Mouse (Mus musculus): ENCODE results near the gene Bloc1s5. TPM values are rescaled to one million over a fixed set of nuclear protein-coding genes. Genes with fewer than 3 reads are reported as not detected.
"Not testable (repeated sequence)": the region's sequence is repeated elsewhere in the genome, so short reads cannot be mapped to it uniquely, and the experiment has no call there.

Bloc1s5 gene
- total RNA-seq (2021) = 10 to 100 TPM in 1 of 2 experiments, 1 to 10 TPM in 1; 9.4 to 13.2 TPM

DNA sequence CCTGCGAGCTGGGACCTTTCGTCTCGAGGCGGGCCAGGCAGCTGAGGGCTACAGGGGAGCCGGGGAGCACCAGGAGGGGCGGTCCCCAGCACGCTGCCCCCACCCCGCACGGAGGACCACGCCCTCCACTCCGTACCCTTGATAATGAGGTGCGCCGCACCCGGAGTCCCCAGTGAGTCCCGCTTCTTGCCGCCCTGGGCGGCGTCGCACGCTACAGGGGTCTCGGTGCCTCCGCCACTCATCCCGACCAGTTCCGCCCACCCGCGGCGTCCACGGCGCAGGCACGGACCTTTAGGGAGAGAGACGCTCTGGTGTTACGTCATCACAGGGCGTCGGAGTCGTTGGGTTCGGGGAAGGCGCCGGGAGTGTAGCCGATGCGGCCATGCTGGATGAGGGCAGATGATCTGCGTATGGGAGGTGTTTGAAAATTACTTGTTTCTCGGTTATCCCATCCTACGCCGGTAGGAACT is at the start of gene Bloc1s5:
TSS of gene Bloc1s5 (minus strand) at position 310 of the 470 bp plus-strand sequence.
- DNase-seq (ENCODE audit: extremely low spot score in 1 of 2, low spot score in 2 of 2) = peak; percentile 94 to 98
- intact Hi-C loops (cut with DNase I) = no loop called here

DNA sequence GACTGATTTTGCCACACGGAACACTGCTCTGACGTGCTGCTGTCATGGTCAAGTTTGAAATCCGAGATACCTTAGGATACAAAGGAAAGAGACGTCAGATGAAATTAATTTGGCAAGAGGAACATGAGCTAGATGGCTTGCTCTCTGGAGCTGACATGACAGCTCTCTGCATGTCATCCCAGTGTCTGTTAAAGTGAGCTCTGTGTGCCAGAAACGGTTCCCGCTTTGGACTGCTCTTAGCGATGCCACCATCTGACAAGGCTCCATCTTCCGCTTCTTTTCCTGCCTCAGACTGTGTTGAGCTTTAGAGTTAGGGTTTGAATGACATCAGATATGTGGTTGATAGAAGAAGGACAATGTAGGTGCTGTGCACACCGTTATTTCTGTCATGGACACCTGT is 37.4 kb upstream of the Bloc1s5 start:
- DNase-seq (ENCODE audit: extremely low spot score in 1 of 2, low spot score in 2 of 2) = no peak
- intact Hi-C loops (cut with DNase I) = no loop called here

DNA sequence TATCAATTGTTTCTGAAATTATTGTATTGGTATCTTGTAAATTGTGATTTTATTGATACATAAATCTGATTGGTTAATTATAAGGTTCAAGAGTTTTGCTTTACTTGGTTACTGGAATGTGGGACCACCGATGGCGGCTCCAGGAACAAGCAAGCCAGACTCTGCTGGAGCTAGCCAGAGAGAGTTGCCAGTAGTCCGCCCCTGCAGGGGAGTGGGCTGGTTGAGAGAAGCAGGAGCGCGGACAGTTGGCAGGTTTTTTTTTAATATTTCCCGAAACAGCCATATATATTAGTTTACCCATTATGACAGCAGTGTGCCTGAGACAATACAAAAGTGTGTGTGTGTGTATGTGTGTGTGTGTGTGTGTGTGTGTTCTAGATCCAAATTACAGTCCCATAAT is 36.5 kb upstream of the Bloc1s5 start:
- intact Hi-C loops (cut with DNase I); DNase-seq (ENCODE audit: extremely low spot score in 1 of 2, low spot score in 2 of 2): not testable (repeated sequence)

DNA sequence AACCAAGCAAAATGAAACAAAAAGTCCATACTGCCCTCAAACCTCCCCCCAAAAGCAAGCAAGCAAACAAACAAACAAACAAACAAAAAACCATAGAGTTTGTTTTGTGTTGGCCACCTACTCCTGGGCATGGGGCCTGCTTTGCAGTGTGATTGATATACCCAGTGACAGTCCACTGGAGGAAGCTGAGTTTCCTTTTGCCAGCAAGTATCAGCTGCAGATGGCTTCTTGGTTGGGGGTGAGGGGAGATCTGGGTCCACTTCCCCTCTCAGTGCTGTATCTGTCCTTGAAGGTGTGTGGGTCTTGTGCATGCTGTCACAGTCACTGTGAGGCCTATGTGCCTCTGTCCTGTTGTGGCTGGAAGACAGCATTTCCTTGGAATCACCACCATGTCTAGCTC is 35.1 kb upstream of the Bloc1s5 start:
- intact Hi-C loops (cut with DNase I) = no loop called here
- no peak for DNase-seq (ENCODE audit: extremely low spot score in 1 of 2, low spot score in 2 of 2)

DNA sequence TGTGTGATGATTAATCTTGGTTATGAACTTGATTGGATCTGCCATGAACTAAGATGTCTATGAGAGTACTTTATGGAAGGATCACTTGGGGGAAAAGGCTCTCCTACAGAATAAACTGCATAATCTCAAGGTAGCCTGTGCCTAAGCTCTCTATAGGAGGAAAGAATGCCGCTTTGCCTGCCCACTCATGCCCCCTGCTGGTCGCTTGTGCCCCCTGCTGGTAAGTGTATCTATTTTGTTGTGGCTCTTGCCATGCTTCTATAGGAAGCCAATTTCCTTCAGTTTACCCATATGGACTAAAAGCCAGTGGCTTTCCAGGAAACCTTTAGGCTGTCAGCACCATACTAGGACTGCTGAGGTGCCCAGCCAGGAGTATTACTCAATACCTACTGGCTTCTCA is 33.6 kb upstream of the Bloc1s5 start:
- intact Hi-C loops (cut with DNase I) = no loop called here
- no peak for DNase-seq (ENCODE audit: extremely low spot score in 1 of 2, low spot score in 2 of 2)

DNA sequence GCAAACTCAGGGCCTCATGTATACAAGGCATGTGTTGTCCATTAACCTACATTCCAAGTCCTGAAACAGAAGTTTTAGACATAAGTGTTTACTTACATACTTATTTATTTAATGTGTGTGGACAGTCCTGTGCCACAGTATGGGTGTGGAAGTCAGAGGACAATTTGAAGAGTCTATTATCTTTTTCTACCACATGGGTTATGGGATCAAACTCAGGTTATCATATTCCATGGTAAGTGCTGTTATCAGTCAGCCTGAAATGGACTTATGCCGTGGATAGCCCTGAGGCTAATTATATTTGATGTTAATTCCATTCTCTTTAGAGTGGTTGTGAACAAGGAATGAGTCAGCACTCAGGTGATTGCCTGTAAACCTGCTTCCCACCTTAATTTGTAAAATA is 29.8 kb upstream of the Bloc1s5 start:
- DNase-seq (ENCODE audit: extremely low spot score in 1 of 2, low spot score in 2 of 2) = no peak
- intact Hi-C loops (cut with DNase I) = no loop called here

DNA sequence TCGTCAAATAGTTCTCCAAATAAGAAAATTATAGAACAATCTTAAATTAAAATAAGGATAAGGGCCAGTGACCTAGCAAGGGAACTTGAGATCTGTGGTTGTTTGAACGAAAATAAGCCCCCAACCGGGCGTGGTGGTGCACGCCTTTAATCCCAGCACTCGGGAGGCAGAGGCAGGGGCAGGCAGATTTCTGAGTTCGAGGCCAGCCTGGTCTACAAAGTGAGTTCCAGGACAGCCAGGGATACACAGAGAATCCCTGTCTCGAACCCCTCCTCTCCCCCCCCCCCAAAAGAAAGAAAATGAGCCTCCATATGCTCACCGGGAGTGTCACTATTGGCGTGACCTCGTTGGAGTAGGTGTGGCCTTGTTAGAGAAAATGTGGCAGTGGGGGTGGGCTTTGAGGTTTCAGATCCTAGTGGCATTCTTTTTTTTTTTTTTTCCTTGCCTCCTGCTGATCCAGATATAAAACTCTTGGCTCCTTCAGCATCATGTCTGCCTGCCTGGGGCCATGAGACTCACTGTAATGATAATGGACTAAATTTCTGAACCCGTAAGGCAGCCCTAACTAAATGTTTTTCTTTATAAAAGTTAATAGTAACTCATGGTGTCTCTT is 24.7 kb upstream of the Bloc1s5 start:
- intact Hi-C loops (cut with DNase I) = no loop called here
- DNase-seq (ENCODE audit: extremely low spot score in 1 of 2, low spot score in 2 of 2) = no peak

DNA sequence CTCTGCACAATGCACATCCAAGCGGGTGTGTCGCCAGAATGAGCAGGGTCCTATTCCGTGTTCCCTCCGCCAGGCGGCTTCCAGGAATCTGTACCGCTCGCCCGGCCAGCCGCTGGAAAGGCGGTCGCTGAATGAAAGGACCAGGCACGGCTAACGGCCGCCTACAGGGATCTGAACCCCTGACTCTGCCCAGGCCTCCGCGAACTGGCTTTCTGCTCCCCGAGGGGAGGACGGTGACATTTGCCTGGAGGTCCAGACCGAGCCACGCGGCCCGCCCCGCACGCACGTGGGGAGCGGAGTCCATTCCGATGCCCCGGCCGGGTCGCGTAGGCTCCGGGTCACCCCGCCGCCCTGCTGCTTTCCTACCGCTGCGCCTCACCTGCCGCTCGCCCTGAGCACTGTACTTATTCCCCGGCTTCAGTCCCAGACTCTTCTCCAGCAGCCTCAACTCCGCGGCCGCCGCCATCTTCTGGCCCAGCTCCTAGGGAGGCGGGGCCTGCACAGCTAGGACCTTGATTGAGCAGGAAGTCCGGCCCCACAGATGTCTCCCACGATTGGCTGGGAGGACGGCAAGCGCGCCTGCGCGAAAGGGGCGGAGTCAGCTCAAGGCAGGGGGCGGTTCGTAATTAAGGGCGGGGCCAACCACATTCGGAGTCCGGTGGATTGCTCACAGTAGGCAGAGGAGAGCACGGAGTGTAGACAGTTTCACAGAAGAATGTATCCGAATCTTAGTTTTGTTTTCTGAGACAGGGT is 23.8 kb upstream of the Bloc1s5 start, which contains the start of gene Eef1e1:
TSS of gene Eef1e1 (minus strand) at position 531 of the 753 bp plus-strand sequence.
- intact Hi-C loops (cut with DNase I) = no loop called here
- DNase-seq (ENCODE audit: extremely low spot score in 1 of 2, low spot score in 2 of 2) = peak; percentile 92 to 96

DNA sequence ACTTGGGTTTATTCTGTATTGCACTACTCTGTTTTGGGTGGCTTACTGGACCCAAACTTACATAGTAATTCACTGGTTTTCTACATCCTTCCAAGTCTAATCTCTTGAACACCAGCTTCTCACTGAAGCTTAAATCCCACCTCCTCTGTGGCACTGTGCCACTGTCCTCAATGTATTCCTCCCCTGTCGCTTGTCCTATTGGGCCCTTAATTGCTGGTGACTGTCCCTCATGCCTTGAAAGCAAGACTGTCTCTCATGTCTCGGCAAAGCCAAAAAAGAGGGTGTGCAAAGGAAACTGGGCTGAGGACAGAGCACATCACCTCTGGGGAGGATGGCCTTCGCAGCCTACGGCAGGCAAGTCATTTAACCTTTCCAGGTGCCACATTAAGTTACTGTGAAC is 23.0 kb upstream of the Bloc1s5 start:
- DNase-seq (ENCODE audit: extremely low spot score in 1 of 2, low spot score in 2 of 2) = no peak
- intact Hi-C loops (cut with DNase I) = no loop called here

DNA sequence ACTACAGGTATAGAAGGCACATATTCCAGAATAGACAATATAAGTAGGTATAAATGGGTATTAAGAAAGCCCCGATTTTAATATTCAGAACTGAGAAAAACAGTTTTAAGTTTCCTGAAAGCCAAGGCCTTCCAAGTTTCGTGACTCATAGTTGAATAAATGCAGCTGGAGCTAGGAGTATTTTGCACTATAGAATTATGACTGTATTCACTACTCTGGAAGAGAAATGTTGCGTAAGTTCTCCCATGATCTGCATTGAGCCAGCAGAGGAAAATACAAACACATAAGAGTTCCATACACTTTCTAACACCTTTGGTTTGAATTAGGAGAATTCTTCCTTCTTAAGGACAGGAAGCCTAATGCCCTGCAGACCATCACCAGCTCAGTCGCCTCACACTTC is 15.4 kb upstream of the Bloc1s5 start:
- intact Hi-C loops (cut with DNase I) = no loop called here

DNA sequence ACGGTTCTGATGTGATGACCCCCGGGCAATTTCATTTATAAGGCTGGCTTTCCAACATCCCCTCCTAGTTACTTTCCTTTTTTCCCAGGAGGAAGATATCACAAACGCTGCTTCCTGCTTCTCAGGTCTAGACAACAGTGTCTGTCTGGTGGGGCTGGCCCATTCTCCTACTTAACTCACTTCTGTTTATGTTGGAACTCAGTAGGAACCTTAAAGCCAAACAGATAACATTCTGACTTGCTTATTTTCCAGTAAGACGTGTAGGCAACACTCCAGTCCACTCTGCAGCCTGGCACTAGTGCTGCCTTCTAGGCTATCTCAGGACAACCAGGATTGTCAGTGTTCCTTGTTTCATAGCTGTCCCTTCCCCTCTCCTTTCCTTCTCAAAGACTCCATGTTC is 14.2 kb upstream of the Bloc1s5 start:
- no peak for DNase-seq (ENCODE audit: extremely low spot score in 1 of 2, low spot score in 2 of 2)
- intact Hi-C loops (cut with DNase I) = no loop called here

More for the DNA sequence above, 15.4 kb upstream of the Bloc1s5 start:
- DNase-seq (ENCODE audit: extremely low spot score in 1 of 2, low spot score in 2 of 2) = no peak

DNA sequence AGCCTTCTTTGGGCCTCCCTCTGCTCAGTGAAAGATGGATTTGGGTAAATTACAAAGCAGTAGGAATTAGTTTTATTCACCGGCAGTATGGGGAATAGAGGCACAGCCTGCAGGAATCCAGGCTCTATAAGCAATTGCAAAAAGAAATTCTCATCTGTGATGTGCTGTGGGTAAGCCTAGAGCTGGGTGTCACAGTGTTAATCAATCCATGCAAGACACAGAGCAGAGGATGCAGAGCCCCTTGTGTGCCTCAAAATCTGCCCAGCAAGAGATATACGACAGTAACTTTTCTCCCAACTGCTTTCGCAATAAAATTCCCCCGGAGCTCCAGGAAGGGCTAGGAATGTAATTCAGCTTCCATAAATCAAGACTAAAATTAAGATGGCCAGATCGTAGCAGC is 6.5 kb upstream of the Bloc1s5 start:
- intact Hi-C loops (cut with DNase I) = no loop called here
- no peak for DNase-seq (ENCODE audit: extremely low spot score in 1 of 2, low spot score in 2 of 2)

DNA sequence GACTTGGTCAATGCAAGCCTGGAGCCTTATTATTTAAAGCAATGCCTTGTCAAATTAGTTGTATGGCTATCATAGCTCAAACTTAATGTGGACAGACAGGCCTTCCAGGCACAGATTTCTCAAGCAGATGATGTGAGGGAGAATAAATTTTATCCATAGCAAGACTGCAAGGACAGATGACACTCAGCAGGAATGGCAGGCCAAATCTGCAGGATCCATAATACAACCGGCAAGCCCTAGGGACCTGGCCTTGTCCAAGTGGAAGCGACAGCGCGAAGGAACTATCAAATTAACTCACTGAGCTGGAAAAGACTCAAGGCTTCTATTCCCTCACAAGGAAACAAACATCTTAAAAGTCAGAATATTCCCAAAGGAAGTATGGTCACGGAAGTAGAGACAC is 6.1 kb upstream of the Bloc1s5 start:
- DNase-seq (ENCODE audit: extremely low spot score in 1 of 2, low spot score in 2 of 2) = no peak
- intact Hi-C loops (cut with DNase I) = no loop called here

DNA sequence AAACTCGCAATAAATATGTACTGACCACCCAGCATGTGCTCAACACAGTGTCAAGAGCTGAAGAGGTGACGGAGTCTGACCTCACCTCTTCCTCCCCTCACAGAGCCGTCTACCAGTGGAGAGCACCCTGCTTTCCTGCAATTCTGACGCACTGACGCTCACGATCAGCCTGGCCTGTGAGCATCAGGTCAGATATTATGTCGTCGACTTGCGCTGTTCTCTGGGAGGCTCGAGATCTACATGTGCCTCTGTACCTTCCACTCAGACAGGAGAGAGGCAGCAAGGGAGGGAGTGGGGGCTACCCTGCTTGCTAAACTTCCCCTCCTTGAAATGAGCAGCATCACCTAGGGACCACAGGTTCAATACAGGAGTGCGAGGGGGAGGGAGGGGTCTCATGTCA is 3.8 kb upstream of the Bloc1s5 start:
- intact Hi-C loops (cut with DNase I) = no loop called here
- DNase-seq (ENCODE audit: extremely low spot score in 1 of 2, low spot score in 2 of 2) = no peak

DNA sequence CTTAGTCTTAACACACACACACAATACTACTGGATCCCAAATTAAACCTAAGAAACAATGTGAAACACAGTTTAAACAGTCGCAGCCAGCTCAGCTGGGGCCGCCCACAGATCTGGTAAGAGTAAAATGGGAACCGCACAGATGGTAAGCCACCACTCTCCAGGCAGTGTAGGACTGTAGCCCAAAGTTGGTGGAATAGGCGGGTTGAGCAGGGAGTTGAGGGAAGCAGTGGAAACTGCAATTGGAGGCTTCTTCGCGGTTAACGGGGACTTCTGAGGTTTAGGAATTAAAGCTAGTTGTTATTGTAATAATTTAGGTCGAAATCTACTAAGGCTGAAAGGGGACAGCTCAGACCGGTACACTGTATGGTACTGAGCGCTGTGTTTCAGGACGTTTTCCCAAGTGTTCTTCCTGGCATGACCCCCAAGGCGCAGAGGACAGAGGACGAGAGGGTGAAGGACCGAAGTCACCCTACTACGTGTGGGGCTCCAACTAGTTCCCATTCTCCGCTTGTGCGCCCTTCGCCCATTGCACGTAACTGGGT is 581 bp downstream of the Bloc1s5 start:
- intact Hi-C loops (cut with DNase I) = no loop called here
- DNase-seq (ENCODE audit: extremely low spot score in 1 of 2, low spot score in 2 of 2) = peak; percentile 54 to 58

DNA sequence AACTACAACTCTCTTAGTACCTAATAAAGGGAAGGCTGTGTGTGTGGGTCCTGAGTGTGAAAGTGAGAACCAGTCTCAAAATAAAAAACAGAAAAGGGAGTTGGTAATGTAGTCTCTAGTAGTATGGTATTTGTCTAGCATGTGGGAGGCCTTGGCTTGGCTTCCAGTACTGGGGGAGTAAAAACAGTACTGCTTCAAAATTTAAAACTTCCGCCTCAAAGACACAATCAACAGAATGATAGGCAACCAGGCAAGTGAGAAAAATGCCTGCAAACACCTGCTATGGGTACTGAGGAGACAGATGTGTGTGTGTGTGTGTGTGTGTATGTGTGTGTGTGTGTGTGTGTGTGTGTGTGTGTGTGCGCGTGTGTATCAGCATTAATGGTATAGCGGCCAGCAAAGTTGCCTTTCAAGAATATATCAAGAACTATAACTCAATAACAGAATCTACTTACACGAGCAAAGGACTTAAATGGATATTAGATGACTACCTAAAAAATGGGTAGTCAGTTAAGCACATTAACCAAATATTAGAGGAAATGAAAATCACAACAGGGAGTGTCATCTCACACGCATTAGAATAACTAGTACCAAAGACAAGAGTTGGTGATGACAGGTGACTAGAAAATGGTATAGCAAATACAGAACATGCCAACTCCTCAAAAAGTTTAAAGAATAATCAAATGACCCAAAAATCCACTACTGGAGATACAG is 1.5 kb downstream of the Bloc1s5 start:
- no peak for DNase-seq (ENCODE audit: extremely low spot score in 1 of 2, low spot score in 2 of 2)
- intact Hi-C loops (cut with DNase I) = no loop called here

DNA sequence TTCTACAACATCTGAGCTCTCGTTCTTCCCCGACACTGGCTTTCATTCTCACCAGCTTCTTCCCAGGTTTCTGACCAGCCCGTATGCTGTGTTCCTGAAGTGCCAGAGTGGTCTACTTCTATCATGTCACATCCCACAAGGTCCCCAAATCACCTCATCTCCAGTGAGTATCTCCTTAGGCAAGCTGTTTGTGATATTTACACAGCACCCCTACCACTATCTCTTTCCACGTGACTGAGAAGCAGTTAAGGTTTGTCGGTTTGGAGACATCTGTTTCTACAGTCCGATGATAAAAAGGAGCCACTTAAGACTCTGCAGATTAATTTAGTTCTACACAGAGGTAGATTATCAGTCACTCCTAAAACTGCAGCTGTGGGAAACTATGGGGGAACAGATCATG is 2.4 kb downstream of the Bloc1s5 start:
- intact Hi-C loops (cut with DNase I) = no loop called here
- DNase-seq (ENCODE audit: extremely low spot score in 1 of 2, low spot score in 2 of 2) = no peak

DNA sequence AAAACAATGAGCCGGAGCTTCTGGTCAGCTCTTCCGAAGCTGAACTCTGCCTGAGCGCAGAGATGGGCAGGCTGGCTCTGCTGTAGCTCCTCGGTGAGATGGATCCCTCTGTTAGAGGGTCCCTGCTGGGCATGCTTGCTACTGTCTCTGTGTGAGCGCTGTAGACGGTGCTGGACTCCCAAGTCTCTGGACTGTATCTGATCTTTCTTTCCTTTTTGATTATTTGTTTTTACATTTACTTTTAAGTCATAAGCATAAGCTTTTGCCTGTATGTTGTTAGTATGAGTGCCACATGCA is 8.7 kb downstream of the Bloc1s5 start:
- DNase-seq (ENCODE audit: extremely low spot score in 1 of 2, low spot score in 2 of 2) = no peak
- intact Hi-C loops (cut with DNase I) = loop anchor here (10.0 kb wide), 1 partner anchor 561 kb away; no protein-coding TSS in a partner anchor

DNA sequence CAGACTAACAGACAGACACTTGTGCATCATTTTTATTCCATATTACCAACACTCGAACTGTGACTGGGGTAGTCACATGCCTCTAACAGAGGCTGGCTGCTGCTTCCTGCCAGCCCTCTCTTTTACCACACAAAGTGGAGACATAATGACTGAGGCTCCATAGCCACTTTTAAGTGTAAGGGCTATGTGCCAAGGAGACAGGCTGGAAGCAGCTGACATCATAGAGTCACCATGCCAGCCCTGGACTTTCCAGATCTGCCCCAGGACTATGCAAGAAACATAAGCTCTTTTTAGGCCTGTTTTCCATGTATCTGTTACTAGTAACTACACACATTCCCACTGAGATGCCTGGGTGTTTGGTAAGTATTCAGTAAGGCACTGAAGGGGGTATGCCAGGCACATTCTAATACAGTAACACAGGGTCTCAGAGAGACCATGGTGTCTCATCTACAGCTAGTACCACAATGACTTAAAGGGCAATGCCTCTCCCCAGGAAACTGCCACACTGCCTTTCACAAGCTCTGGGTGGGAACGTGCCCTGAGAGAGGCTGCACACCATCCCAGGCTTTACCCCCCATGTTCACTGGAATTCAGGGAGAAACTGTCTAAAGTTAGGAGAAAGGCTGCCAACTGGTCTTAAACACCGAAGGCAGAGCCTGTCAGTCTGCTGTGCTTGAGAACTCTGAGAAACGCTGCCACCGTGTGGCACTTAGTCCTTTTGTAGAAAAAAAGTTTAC is 9.2 kb downstream of the Bloc1s5 start:
- peak in 1 of 2 experiments; percentile 43 for DNase-seq (ENCODE audit: extremely low spot score in 1 of 2, low spot score in 2 of 2)
- intact Hi-C loops (cut with DNase I) = loop anchor here (10.0 kb wide), 1 partner anchor 561 kb away; no protein-coding TSS in a partner anchor

Measured in left cerebral cortex, postnatal 10 days (tissue).